ENCODE assay signal across 10 mouse cellular contexts in the genomic region with DNA sequence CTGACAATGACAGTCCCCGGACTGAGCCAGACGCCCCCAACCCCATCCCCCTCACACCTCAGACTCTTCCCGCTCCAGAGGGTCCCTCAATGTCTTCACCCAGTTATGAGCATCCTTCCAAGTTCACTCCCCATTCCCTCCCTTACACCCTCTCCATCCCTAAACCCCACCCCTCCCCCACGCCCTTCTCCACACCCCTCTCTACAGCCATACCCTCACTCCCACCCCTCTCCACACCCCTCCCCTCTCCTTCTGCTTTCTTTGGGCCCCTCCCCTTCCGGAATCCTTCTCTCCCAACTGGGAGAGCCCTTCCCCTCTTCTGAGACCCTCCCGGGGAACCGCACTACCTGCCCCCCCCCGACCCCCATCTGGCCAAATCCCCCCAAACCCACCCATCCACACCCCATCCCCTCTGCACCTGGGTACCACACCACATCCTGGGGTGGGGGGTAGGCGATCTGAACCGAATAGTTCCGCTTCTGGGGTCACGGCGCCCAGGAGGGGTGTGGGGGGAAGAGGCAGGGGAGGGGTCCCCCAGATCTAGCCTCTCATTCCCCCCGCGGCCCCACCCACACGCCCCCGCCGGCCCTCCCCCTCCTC. TPM values are rescaled to one million over a fixed set of nuclear protein-coding genes. Genes with fewer than 3 reads are reported as not detected.
DNase-seq lines count a peak whose midpoint lies in the region; ATAC-seq and TF ChIP-seq lines count a peak whose summit lies in the region.
"Had no signal": no experiment of that assay in that cellular context is flagged by ENCODE, and none has a peak within 500 bp of the region (broad histone marks: within the 10 kb centered on the region; RNA-seq: fewer than 3 reads in every experiment).

No protein-coding gene starts in this region.

- peaks cover 97% of the 10 kb centered on the region for H3K27me3 ChIP-seq in hindbrain, embryonic 10.5 days (ENCODE audit: insufficient read depth, poor library complexity, severe bottlenecking)
- H3K27me3 ChIP-seq in midbrain, embryonic 13.5 days, result peaks cover 32% of the 10 kb centered on the region

- no peak for TF ChIP-seq CTCF in brain, embryonic 14.5 days (IDR thresholded peaks at IDR 0.05; ENCODE audit: borderline replicate concordance, extremely low read depth, insufficient read depth, insufficient read length)

- H3K4me2 ChIP-seq in midbrain, embryonic 13.5 days (replicated peaks), result peak overlapping the region; percentile 83
- H3K4me2 ChIP-seq: heart, embryonic 13.5 days had no signal

- peak; percentile 83 for DNase-seq in brain, embryonic 14.5 days (ENCODE audit: low read depth)
- DNase-seq in hindbrain, embryonic 10.5 days (ENCODE audit: low spot score), result no peak
- DNase-seq in kidney, postnatal 4 days, result no peak
- DNase-seq in urinary bladder, postnatal 14 days (ENCODE audit: low spot score), result no peak
- no peak for DNase-seq in cerebellum, postnatal 25 days
- DNase-seq: kidney, adult 18-20 months; liver, postnatal 0 days had no signal

- H3K9me3 ChIP-seq in hindbrain, embryonic 10.5 days, result no peaks in the 10 kb centered on the region
- no peaks in the 10 kb centered on the region for H3K9me3 ChIP-seq in midbrain, embryonic 13.5 days
- H3K9me3 ChIP-seq: heart, embryonic 13.5 days had no signal

- no peak for TF ChIP-seq POLR2A in brain, embryonic 14.5 days (IDR thresholded peaks at IDR 0.05; ENCODE audit: borderline replicate concordance, extremely low read depth, insufficient read depth, insufficient read length, poor library complexity, severe bottlenecking)

- H3K4me3 ChIP-seq in hindbrain, embryonic 10.5 days, result peak overlapping the region; percentile 49
- H3K4me3 ChIP-seq in midbrain, embryonic 13.5 days (replicated peaks), result peak overlapping the region; percentile 47
- H3K4me3 ChIP-seq: heart, embryonic 13.5 days had no signal

- no peaks in the 10 kb centered on the region for H3K36me3 ChIP-seq in hindbrain, embryonic 10.5 days
- peaks cover 36% of the 10 kb centered on the region for H3K36me3 ChIP-seq in midbrain, embryonic 13.5 days
- H3K36me3 ChIP-seq: heart, embryonic 13.5 days had no signal

- H3K9ac ChIP-seq in midbrain, embryonic 13.5 days (replicated peaks), result peak overlapping the region; percentile 71
- H3K9ac ChIP-seq: heart, embryonic 13.5 days; liver, postnatal 0 days had no signal

- peaks cover 48% of the 10 kb centered on the region for H3K4me1 ChIP-seq in hindbrain, embryonic 10.5 days (replicated peaks)
- H3K4me1 ChIP-seq in midbrain, embryonic 13.5 days (replicated peaks), result peaks cover 47% of the 10 kb centered on the region

- peak; percentile 27 for ATAC-seq in CD4-positive, CD25-positive, alpha-beta regulatory T cell, adult 4 months
- ATAC-seq in midbrain, embryonic 13.5 days, result peak; percentile 59
- ATAC-seq: liver, postnatal 0 days had no signal

- 3% methylated on average over 18 of the region's 18 CpGs for WGBS in hindbrain, embryonic 10.5 days
- 2% methylated on average over 18 of the region's 18 CpGs for WGBS in midbrain, embryonic 13.5 days

- peak overlapping the region; percentile 85 for H3K27ac ChIP-seq in hindbrain, embryonic 10.5 days
- peak overlapping the region; percentile 96 for H3K27ac ChIP-seq in midbrain, embryonic 13.5 days
- H3K27ac ChIP-seq: heart, embryonic 13.5 days had no signal

RNA-seq across cellular contexts. Expression of gene Celf5, which starts 10.0 kb away (rescaled TPM):
- polyA plus RNA-seq in CD4-positive, CD25-positive, alpha-beta regulatory T cell, adult 4 months (2017; shearing (Covaris generic)), result 1 to 10 TPM in 1 of 2 experiments, under 1 TPM in 1; 0.53 to 1.1 TPM
- 396 and 427 TPM in 2 replicates for polyA plus RNA-seq in brain, embryonic 14.5 days (2012; rRNA removed)
- polyA plus RNA-seq in hindbrain, embryonic 10.5 days (2016; fragmentation: Nextera tagmentation; extraction: Ambion mirVana), result 3.1 and 12.9 TPM in 2 replicates
- polyA plus RNA-seq in midbrain, embryonic 13.5 days (2015; fragmentation: Nextera tagmentation; extraction: Ambion mirVana), result 75.5 and 79.4 TPM in 2 replicates
- polyA plus RNA-seq: liver, postnatal 0 days had no signal

RNA-seq across cellular contexts. Expression of gene Nfic, which starts 17.1 kb away (rescaled TPM):
- 10 to 100 TPM; 14.2 to 19.2 TPM for polyA plus RNA-seq in CD4-positive, CD25-positive, alpha-beta regulatory T cell, adult 4 months (2017; shearing (Covaris generic))
- polyA plus RNA-seq in brain, embryonic 14.5 days (2012; rRNA removed), result 9.2 and 16.7 TPM in 2 replicates
- polyA plus RNA-seq in hindbrain, embryonic 10.5 days (2016; fragmentation: Nextera tagmentation; extraction: Ambion mirVana), result 10.5 and 16.0 TPM in 2 replicates
- polyA plus RNA-seq in midbrain, embryonic 13.5 days (2015; fragmentation: Nextera tagmentation; extraction: Ambion mirVana), result 13.1 and 15.2 TPM in 2 replicates

RNA-seq across cellular contexts. Expression of gene Ncln, which starts 23.7 kb away (rescaled TPM):
- polyA plus RNA-seq in CD4-positive, CD25-positive, alpha-beta regulatory T cell, adult 4 months (2017; shearing (Covaris generic)), result 10 to 100 TPM; 41.9 to 63.2 TPM
- polyA plus RNA-seq in brain, embryonic 14.5 days (2012; rRNA removed), result 152 and 206 TPM in 2 replicates
- polyA plus RNA-seq in hindbrain, embryonic 10.5 days (2016; fragmentation: Nextera tagmentation; extraction: Ambion mirVana), result 87.4 and 92.6 TPM in 2 replicates
- polyA plus RNA-seq in midbrain, embryonic 13.5 days (2015; fragmentation: Nextera tagmentation; extraction: Ambion mirVana), result 57.1 and 58.2 TPM in 2 replicates

RNA-seq across cellular contexts. Expression of gene S1pr4, which starts 27.4 kb away (rescaled TPM):
- 10 to 100 TPM; 53.2 to 76.8 TPM for polyA plus RNA-seq in CD4-positive, CD25-positive, alpha-beta regulatory T cell, adult 4 months (2017; shearing (Covaris generic))
- polyA plus RNA-seq in brain, embryonic 14.5 days (2012; rRNA removed), result 0.54 and 0.59 TPM in 2 replicates
- 0.39 and 0.42 TPM in 2 replicates for polyA plus RNA-seq in hindbrain, embryonic 10.5 days (2016; fragmentation: Nextera tagmentation; extraction: Ambion mirVana)
- polyA plus RNA-seq in midbrain, embryonic 13.5 days (2015; fragmentation: Nextera tagmentation; extraction: Ambion mirVana), result 0.64 and 0.77 TPM in 2 replicates

RNA-seq across cellular contexts. Expression of gene Gna15, which starts 51.5 kb away (rescaled TPM):
- 10 to 100 TPM; 28.5 to 31.9 TPM for polyA plus RNA-seq in CD4-positive, CD25-positive, alpha-beta regulatory T cell, adult 4 months (2017; shearing (Covaris generic))
- polyA plus RNA-seq in brain, embryonic 14.5 days (2012; rRNA removed), result 0.95 and 1.1 TPM in 2 replicates
- polyA plus RNA-seq in hindbrain, embryonic 10.5 days (2016; fragmentation: Nextera tagmentation; extraction: Ambion mirVana), result 0.63 and 1.6 TPM in 2 replicates
- polyA plus RNA-seq in midbrain, embryonic 13.5 days (2015; fragmentation: Nextera tagmentation; extraction: Ambion mirVana), result 0.94 and 1.0 TPM in 2 replicates
